Mouse (Mus musculus) heart, adult 2 months (tissue): ENCODE measurements around the gene E130114P18Rik. TPM values are rescaled to one million over a fixed set of nuclear protein-coding genes. Genes with fewer than 3 reads are reported as not detected.

Source experiments
- DNase-seq, 2 experiments: peaks; one replicate each; pipeline ENCODE4 v3.0.0; 2021
- H3K27ac ChIP-seq: fragments of 200-600 bp; 2 replicates; pipeline ENCODE4 v1.8.1; 2022
- H3K27me3 ChIP-seq: fragments of 200-500 bp; 2 replicates; pipeline ENCODE4 v1.6.1; 2012; ENCODE audit warnings: mild to moderate bottlenecking, low read length, inconsistent platforms, mixed read lengths; ENCODE audit not compliant: control insufficient read depth, insufficient read depth
- H3K36me3 ChIP-seq: fragments of 200-500 bp; 2 replicates; pipeline ENCODE4 v1.6.1; 2012; ENCODE audit warnings: low read length, inconsistent platforms; ENCODE audit not compliant: control insufficient read depth, insufficient read depth
- H3K4me1 ChIP-seq: fragments of 200-500 bp; 2 replicates; pipeline ENCODE4 v1.6.1; 2011; ENCODE audit warnings: low read length; ENCODE audit not compliant: control insufficient read depth, insufficient read depth
- H3K4me3 ChIP-seq: fragments of 200-600 bp; 2 replicates; pipeline ENCODE4 v1.8.1; 2022
- H3K79me2 ChIP-seq: fragments of 200-500 bp; replicated peaks from 2 replicates; pipeline ENCODE4 v1.6.1; 2012; ENCODE audit warnings: mild to moderate bottlenecking, inconsistent platforms, low read length, moderate library complexity, mixed read lengths; ENCODE audit not compliant: control insufficient read depth, insufficient read depth
- H3K9ac ChIP-seq: fragments of 200-500 bp; 2 replicates; pipeline ENCODE4 v1.6.1; 2012; ENCODE audit warnings: low read depth, mild to moderate bottlenecking, control low read depth, inconsistent platforms, low read length, mixed read lengths
- CTCF ChIP-seq: fragments of 200-600 bp; IDR thresholded peaks from 2 replicates; pipeline ENCODE4 v1.8.1; 2022; ENCODE audit warnings: antibody characterized with exemption, mild to moderate bottlenecking, moderate library complexity
- EP300 ChIP-seq: fragments of 200-500 bp; IDR thresholded peaks from 2 replicates; pipeline ENCODE4 v1.6.1; 2011; ENCODE audit warnings: low read depth, low read length, control low read depth; ENCODE audit not compliant: insufficient read depth
- POLR2A ChIP-seq: fragments of 200-500 bp; IDR thresholded peaks from 2 replicates; pipeline ENCODE4 v1.6.1; 2011; ENCODE audit warnings: mild to moderate bottlenecking, low read depth, low read length, control low read depth; ENCODE audit not compliant: insufficient read depth
- WGBS: fragments of 180-500 bp; shearing (Covaris S2); methylation state at CpG from one replicate; pipeline ENCODE4 v1.1.7; 2018; 5-methylcytosine and 5-hydroxymethylcytosine counted together
- intact Hi-C: fragments of 180-260 bp; cut with DNase I; formaldehyde crosslinking; loops from one replicate; pipeline ENCODE4 v1.15.1; 2025
- polyA plus RNA-seq: library from polyadenylated mRNA; depleted of rRNA; stranded (reverse); fragments of >200 nt; gene quantifications from 2 replicates; pipeline ENCODE4 v1.2.3, GENCODE M21; 2012
- total RNA-seq, 2 experiments: library from RNA; stranded (reverse); gene quantifications; 2 replicates each; pipeline ENCODE4 v1.2.3; 2021

The E130114P18Rik gene
- total and polyA plus RNA-seq, 3 experiments: not detected

DNA sequence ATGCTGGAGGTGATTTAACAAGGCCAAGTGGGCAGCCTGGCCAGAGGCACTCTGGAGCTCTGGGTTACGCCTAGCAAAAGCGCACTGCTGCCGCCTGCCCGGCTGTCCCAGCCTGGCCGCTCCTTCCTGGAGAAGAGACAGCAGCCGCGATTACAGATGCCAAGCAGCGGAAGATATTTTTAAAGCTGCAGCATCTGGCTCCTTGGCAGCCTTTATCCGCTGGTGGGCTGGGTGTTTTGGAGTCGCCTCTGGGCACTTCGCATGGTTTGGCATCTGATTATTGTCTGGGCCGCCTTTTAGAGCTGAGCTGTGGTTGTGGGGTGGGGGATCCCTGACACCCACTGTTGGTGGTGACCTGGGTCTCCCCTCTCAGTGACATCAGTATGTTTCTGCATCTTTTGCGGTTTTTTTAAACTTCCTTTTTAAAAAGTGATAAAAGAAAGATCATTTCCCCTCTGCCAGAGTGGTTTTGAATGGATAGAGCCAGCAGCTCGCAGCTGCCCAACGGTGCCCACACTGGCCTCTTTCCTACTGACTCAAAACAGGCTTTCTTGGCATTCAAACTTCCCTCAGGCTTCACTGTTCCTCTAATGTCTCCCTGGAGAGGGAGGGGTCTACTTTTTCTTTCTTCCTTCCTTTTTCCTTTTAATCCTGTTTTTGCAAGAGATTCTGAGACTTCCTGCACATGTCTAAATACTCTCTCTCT lies 159.1 kb downstream of the E130114P18Rik start:
- no peak overlapping the region; the same call in 1 of the 2 replicates for H3K27ac ChIP-seq
- intact Hi-C loops: no loop called here
- 32% methylated on average over 15 of the region's 15 CpGs for WGBS
- no peaks in the 10 kb centered on the region for H3K27me3 ChIP-seq
- H3K4me1 ChIP-seq: no peaks in the 10 kb centered on the region
- H3K4me3 ChIP-seq: no peak overlapping the region
- peak; percentile 46 to 57 for DNase-seq
- H3K36me3 ChIP-seq: no peaks in the 10 kb centered on the region
- H3K9ac ChIP-seq: no peak overlapping the region
- no peak for TF ChIP-seq EP300
- TF ChIP-seq POLR2A: no peak
- peak; percentile 48 for TF ChIP-seq CTCF
- no peaks in the 10 kb centered on the region for H3K79me2 ChIP-seq

DNA sequence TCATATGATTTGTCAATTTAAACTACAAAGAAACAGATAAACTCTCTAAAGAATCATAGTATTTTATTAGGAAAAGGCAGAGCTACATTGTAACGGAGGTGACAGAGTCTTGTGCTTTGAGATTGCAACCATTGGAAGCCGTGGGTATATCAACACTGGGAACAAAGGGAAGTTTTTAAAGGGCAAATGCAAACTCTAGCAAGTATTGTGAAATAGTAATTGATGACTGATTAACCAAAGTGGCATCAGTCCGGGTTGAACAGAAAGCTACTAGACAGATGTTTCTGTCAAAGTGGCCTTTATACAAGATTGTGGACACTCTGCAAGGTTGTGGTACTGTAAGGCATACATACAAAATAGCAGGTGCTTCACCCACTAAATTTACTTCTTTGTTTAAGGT lies 162.8 kb downstream of the E130114P18Rik start:
- no peaks in the 10 kb centered on the region for H3K79me2 ChIP-seq
- H3K27ac ChIP-seq: no peak overlapping the region
- H3K4me1 ChIP-seq: peaks cover 7% of the 10 kb centered on the region
- 91% methylated on average over 3 of the region's 3 CpGs for WGBS
- no peak overlapping the region for H3K9ac ChIP-seq
- no peaks in the 10 kb centered on the region for H3K27me3 ChIP-seq
- no peaks in the 10 kb centered on the region for H3K36me3 ChIP-seq
- no peak overlapping the region for H3K4me3 ChIP-seq
- TF ChIP-seq EP300 (no peak), CTCF (no peak), POLR2A (no peak)
- intact Hi-C loops: no loop called here
- no peak for DNase-seq

DNA sequence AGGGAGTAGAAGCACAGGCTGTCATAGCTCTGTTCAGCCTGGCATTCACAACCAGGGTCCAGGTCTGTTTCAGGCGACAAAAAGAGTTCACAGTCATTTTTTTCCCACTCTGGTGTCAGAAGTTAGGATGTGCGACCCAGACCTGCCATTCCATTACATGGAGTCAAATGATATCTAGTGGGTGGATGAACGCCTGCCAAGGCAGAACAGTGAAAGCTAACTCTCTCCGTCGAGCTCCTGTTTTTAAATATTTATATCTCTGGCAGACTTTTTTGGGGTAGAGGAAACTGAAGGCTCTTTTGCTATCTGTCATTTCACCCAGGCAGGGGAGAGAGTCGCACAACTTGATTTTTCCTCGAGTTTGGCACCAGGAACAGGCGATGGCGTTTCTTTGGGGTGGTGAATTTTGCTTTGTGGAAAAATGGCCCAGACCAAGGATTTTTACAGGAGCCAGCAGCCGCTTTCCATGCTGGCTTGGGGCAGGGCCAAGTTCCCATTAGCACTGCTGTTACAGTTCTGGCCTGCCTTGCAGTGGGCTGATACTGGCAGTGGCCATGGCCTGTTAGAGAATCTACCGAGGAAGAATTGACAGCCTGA lies 166.5 kb downstream of the E130114P18Rik start:
- Histone ChIP-seq H3K79me2 (no peaks in the 10 kb centered on the region), H3K27me3 (no peaks in the 10 kb centered on the region), H3K4me1 (peaks cover 7% of the 10 kb centered on the region), H3K36me3 (no peaks in the 10 kb centered on the region), H3K4me3 (no peak overlapping the region), H3K27ac (peak overlapping the region; percentile 69), H3K9ac (no peak overlapping the region)
- TF ChIP-seq CTCF (no peak), POLR2A (no peak), EP300 (no peak)
- DNase-seq: peak; percentile 68 to 74
- intact Hi-C loops: no loop called here
- WGBS: 29% methylated on average over 11 of the region's 11 CpGs

GRCm38 (mm10) chr4:97609831-97610727 lies 167.8 kb downstream of the E130114P18Rik start:
- no peak overlapping the region for H3K9ac ChIP-seq
- no peak overlapping the region for H3K4me3 ChIP-seq
- no peaks in the 10 kb centered on the region for H3K79me2 ChIP-seq
- intact Hi-C loops: no loop called here
- H3K27ac ChIP-seq: peak overlapping the region; percentile 69
- H3K4me1 ChIP-seq: peaks cover 7% of the 10 kb centered on the region
- 37% methylated on average over 10 of the region's 10 CpGs for WGBS
- no peaks in the 10 kb centered on the region for H3K27me3 ChIP-seq
- peak in 1 of 2 experiments; percentile 25 for DNase-seq
- TF ChIP-seq EP300 (no peak), POLR2A (no peak), CTCF (no peak)
- no peaks in the 10 kb centered on the region for H3K36me3 ChIP-seq

DNA sequence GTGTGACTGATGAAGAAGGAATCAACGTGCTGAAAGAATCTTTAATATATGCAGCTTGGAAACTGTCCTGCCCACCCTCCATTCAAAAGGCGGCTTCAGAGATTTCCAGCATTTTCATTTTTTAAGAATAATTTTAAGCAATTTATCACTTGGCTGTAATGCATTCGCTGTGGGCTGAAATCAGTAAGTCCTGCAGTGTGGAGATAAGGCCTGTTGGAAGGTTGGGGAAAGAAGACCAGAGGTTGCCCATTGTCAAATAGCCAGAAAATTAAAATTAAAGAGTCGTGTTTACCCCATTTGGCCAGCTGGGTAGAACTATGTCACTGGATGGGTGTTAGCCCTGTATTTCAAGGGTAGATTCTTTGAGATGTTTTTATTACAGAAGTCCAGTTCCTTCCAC lies 168.5 kb downstream of the E130114P18Rik start:
- H3K36me3 ChIP-seq: no peaks in the 10 kb centered on the region
- no peaks in the 10 kb centered on the region for H3K79me2 ChIP-seq
- H3K27ac ChIP-seq: peak overlapping the region; percentile 69
- no peaks in the 10 kb centered on the region for H3K27me3 ChIP-seq
- 84% methylated on average over 4 of the region's 4 CpGs for WGBS
- H3K9ac ChIP-seq: no peak overlapping the region
- DNase-seq: no peak
- peaks cover 7% of the 10 kb centered on the region for H3K4me1 ChIP-seq
- intact Hi-C loops: no loop called here
- no peak overlapping the region for H3K4me3 ChIP-seq
- TF ChIP-seq CTCF (no peak), EP300 (no peak), POLR2A (no peak)
